Mouse (Mus musculus) kidney, embryonic 15.5 days (tissue): ENCODE measurements around the gene Syt2. TPM values are rescaled to one million over a fixed set of nuclear protein-coding genes. Genes with fewer than 3 reads are reported as not detected.

ENCODE experiments used
- ATAC-seq: fragments of 200-750 bp; cut with Nextera tagmentation; replicated peaks from 2 replicates; pipeline ENCODE4 v1.8.0; 2017; ENCODE audit warnings: moderate TSS enrichment; ENCODE audit not compliant: low FRiP score
- H3K27ac ChIP-seq: fragments of 300-500 bp; sonication (generic); 2 replicates; pipeline ENCODE4 v1.5.1; 2015; ENCODE audit warnings: mild to moderate bottlenecking, inconsistent platforms
- H3K27me3 ChIP-seq: fragments of 300-500 bp; sonication (generic); 2 replicates; pipeline ENCODE4 v1.6.1; 2015; ENCODE audit warnings: inconsistent platforms
- H3K36me3 ChIP-seq: fragments of 300-500 bp; sonication (generic); 2 replicates; pipeline ENCODE4 v1.6.1; 2015; ENCODE audit warnings: inconsistent platforms
- H3K4me1 ChIP-seq: fragments of 300-500 bp; sonication (generic); 2 replicates; pipeline ENCODE4 v1.6.1; 2015; ENCODE audit warnings: inconsistent platforms
- H3K4me2 ChIP-seq: fragments of 300-500 bp; sonication (generic); 2 replicates; pipeline ENCODE4 v1.6.1; 2015; ENCODE audit warnings: moderate library complexity, mild to moderate bottlenecking, inconsistent platforms
- H3K4me3 ChIP-seq: fragments of 300-500 bp; sonication (generic); replicated peaks from 2 replicates; pipeline ENCODE4 v1.5.1; 2015; ENCODE audit warnings: mild to moderate bottlenecking, inconsistent platforms
- H3K9ac ChIP-seq: fragments of 300-500 bp; sonication (generic); 2 replicates; pipeline ENCODE4 v1.6.1; 2015; ENCODE audit warnings: mild to moderate bottlenecking, inconsistent platforms
- H3K9me3 ChIP-seq: fragments of 300-500 bp; sonication (generic); replicated peaks from 2 replicates; pipeline ENCODE4 v1.6.1; 2016; ENCODE audit warnings: inconsistent platforms
- WGBS: fragments of 180-500 bp; shearing (Covaris S2); methylation state at CpG from one replicate; pipeline ENCODE4 v1.1.7; 2015; ENCODE audit warnings: mixed read lengths; 5-methylcytosine and 5-hydroxymethylcytosine counted together
- polyA plus RNA-seq: library from polyadenylated mRNA; unstranded; fragments of >200 nt; fragmentation: Nextera tagmentation; extraction: Ambion mirVana; gene quantifications from 2 replicates; pipeline ENCODE4 v1.2.1, GENCODE M21; 2015

Syt2 gene
- polyA plus RNA-seq, 1 experiment from 2014 or later: 1.5 TPM

DNA sequence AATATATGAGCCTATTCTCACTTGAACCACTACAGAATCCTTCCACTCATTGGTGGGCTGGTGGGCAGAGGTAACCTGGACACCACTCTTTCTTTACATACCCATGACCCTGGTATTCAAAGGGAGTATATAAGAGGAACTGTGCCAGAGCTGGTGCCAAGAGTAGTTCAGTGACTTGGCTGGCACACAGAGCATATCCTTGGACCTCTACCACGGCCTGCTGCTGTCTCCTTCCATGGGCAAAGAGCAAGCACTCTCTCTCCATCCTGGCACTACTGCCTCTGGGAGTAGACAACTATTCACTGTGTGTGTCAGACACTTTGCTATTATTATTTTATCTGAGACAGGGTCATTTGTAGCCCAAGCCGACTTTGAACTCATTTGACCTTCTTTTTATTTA is 49.8 kb downstream of the Syt2 start:
- no peak overlapping the region for H3K4me3 ChIP-seq
- H3K9ac ChIP-seq: no peak overlapping the region
- H3K4me2 ChIP-seq: no peak overlapping the region
- H3K9me3 ChIP-seq: no peaks in the 10 kb centered on the region
- peaks cover 11% of the 10 kb centered on the region for H3K4me1 ChIP-seq
- no peaks in the 10 kb centered on the region for H3K27me3 ChIP-seq
- WGBS: 76% methylated on average over 2 of the region's 2 CpGs
- ATAC-seq: no peak
- H3K27ac ChIP-seq: no peak overlapping the region
- H3K36me3 ChIP-seq: no peaks in the 10 kb centered on the region

GRCm38 (mm10) chr1:134697073-134697472 is 50.6 kb downstream of the Syt2 start:
- Histone ChIP-seq H3K27ac (no peak overlapping the region), H3K4me1 (peaks cover 11% of the 10 kb centered on the region), H3K36me3 (no peaks in the 10 kb centered on the region), H3K27me3 (no peaks in the 10 kb centered on the region), H3K4me3 (no peak overlapping the region), H3K9ac (no peak overlapping the region), H3K9me3 (no peaks in the 10 kb centered on the region), H3K4me2 (no peak overlapping the region)
- 84% methylated on average over 4 of the region's 4 CpGs for WGBS
- ATAC-seq: no peak

DNA sequence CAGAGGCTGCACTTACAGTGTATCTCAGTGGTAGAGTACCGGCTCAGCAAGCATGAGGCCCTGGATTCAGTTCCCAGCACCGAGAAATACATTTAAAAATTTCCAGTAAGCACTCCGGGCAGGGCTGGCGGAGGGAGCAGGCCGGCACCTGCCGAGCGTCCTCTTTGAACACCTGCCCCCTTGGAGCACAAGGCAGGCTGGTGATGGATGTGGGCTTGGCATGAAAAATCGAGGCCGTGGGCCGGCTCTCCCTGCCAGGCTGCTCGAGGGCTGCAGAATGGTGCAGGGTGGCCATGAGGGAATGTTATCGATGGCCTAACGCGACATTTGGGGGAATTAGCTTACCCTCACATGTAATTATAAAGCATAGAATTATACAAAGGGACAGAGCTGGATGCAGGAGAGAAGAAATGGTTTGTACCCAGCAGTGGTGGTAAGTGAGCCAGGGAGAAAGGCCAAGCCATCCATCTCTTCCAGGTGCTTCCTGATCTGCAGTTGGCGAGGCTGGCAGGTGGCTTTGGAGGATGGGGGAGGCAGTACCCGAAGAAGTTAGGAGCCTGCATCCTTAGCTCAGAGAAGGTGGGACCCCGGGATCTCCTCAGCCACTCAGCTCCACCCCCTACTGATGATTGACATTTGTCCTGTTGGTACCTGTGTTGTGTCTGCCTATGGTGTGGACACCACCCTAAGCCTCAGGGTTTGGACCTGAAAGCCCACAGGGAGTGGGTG is 51.2 kb downstream of the Syt2 start:
- Histone ChIP-seq H3K9me3 (no peaks in the 10 kb centered on the region), H3K36me3 (no peaks in the 10 kb centered on the region), H3K9ac (no peak overlapping the region), H3K4me2 (no peak overlapping the region), H3K27me3 (no peaks in the 10 kb centered on the region), H3K4me3 (no peak overlapping the region), H3K27ac (no peak overlapping the region), H3K4me1 (peaks cover 11% of the 10 kb centered on the region)
- WGBS: 89% methylated on average over 17 of the region's 17 CpGs
- no peak for ATAC-seq

- no peaks in the 10 kb centered on the region for H3K27me3 ChIP-seq
- H3K36me3 ChIP-seq: no peaks in the 10 kb centered on the region
- H3K27ac ChIP-seq: no peak overlapping the region
- no peak overlapping the region for H3K4me3 ChIP-seq
- no peaks in the 10 kb centered on the region for H3K9me3 ChIP-seq
- ATAC-seq: no peak
- H3K4me2 ChIP-seq: no peak overlapping the region
- WGBS: 80% methylated on average over 5 of the region's 5 CpGs
- no peak overlapping the region for H3K9ac ChIP-seq
- H3K4me1 ChIP-seq: peaks cover 11% of the 10 kb centered on the region
Measured at GRCm38 (mm10) chr1:134698486-134698885, 52.0 kb downstream of the Syt2 start.

- 72% methylated on average over 9 of the region's 9 CpGs for WGBS
- Histone ChIP-seq H3K4me1 (peaks cover 14% of the 10 kb centered on the region), H3K9ac (no peak overlapping the region), H3K27ac (no peak overlapping the region), H3K4me2 (no peak overlapping the region), H3K4me3 (no peak overlapping the region), H3K9me3 (no peaks in the 10 kb centered on the region), H3K36me3 (no peaks in the 10 kb centered on the region), H3K27me3 (no peaks in the 10 kb centered on the region)
- ATAC-seq: no peak
Measured at GRCm38 (mm10) chr1:134699390-134699789, 52.9 kb downstream of the Syt2 start.

DNA sequence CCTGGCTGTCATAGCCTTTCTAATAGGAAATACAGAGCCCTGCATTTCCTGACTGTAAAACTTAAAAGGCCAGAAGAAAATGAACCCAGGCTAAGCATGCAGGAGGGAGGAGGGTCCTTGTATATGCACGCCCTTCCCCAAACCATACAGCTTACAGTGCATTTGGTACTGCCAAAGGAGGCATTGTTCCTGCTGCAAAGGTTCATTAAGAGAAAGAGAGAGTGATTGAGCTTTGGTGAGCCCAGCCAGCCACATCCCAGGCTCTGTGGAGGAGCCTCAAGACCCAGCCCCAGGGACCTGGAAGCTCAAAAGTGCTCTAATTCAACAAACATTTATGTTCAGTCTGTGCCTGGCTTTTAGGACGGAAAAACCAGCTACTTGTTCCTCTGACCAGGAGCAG is 53.7 kb downstream of the Syt2 start:
- ATAC-seq: no peak
- 54% methylated on average over 2 of the region's 2 CpGs for WGBS
- Histone ChIP-seq H3K36me3 (no peaks in the 10 kb centered on the region), H3K27me3 (no peaks in the 10 kb centered on the region), H3K4me1 (peaks cover 17% of the 10 kb centered on the region), H3K9me3 (no peaks in the 10 kb centered on the region), H3K9ac (no peak overlapping the region), H3K27ac (0 out of 2 replicates have a peak overlapping the region, but pooled peaks have one; percentile 4), H3K4me2 (no peak overlapping the region), H3K4me3 (no peak overlapping the region)

DNA sequence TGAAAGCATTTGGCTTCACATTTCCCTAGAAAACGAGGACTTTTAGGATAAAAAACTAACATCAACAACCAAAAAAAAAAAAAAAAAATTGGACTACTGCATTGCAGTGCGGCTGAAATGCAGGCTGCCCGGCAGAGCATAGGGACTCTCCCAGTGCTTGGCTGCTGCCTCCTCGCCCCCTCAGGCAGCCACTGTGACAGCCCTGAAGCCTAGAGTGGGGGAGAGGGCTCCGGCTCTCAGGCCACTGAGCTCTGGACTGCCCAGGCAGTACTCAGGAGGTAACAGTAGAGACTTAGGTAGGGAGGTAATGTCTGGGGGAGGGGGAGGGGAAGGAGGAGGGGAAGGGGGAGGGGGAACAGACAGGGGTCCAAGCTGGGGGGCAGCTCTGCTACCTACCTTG is 54.2 kb downstream of the Syt2 start:
- Histone ChIP-seq H3K27me3 (no peaks in the 10 kb centered on the region), H3K36me3 (no peaks in the 10 kb centered on the region), H3K27ac (0 out of 2 replicates have a peak overlapping the region, but pooled peaks have one; percentile 4), H3K4me2 (no peak overlapping the region), H3K4me1 (peaks cover 18% of the 10 kb centered on the region), H3K4me3 (no peak overlapping the region), H3K9ac (no peak overlapping the region), H3K9me3 (no peaks in the 10 kb centered on the region)
- ATAC-seq: peak; percentile 57; the same call in 1 of the 2 replicates
- 19% methylated on average over 5 of the region's 5 CpGs for WGBS

GRCm38 (mm10) chr1:134701191-134701590 is 54.7 kb downstream of the Syt2 start:
- 31% methylated on average over 6 of the region's 6 CpGs for WGBS

DNA sequence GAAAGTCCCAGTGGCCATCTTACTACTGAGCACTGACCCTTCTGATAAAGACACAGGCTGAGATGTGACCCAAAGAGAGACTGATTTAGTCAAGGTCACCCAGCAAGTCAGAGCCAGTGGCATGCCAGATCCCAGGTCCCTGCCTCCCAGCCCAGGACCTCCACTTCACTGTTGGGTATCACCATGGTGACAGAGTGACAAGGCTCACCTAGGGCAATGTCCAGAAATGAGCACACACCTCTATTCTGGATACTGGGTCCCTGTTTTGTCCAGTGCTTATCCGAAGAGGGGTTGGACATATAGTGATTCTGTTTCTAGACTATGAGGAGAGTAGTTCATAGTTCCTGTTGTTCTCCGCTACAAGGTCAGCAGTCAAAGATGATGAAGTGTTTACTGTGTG is 56.8 kb downstream of the Syt2 start:
- Histone ChIP-seq H3K4me2 (no peak overlapping the region), H3K4me1 (peaks cover 27% of the 10 kb centered on the region), H3K4me3 (no peak overlapping the region), H3K9me3 (no peaks in the 10 kb centered on the region), H3K27ac (no peak overlapping the region), H3K36me3 (no peaks in the 10 kb centered on the region), H3K27me3 (peaks cover 10% of the 10 kb centered on the region), H3K9ac (no peak overlapping the region)
- ATAC-seq: no peak
- 80% methylated on average over 2 of the region's 2 CpGs for WGBS

More at GRCm38 (mm10) chr1:134701191-134701590, 54.7 kb downstream of the Syt2 start:
- no peak overlapping the region for H3K9ac ChIP-seq
- ATAC-seq: no peak
- H3K27me3 ChIP-seq: no peaks in the 10 kb centered on the region; the same call in 1 of the 2 replicates
- H3K4me1 ChIP-seq: peaks cover 21% of the 10 kb centered on the region
- no peaks in the 10 kb centered on the region for H3K36me3 ChIP-seq
- H3K9me3 ChIP-seq: no peaks in the 10 kb centered on the region
- H3K4me2 ChIP-seq: no peak overlapping the region
- H3K4me3 ChIP-seq: no peak overlapping the region
- H3K27ac ChIP-seq: no peak overlapping the region

DNA sequence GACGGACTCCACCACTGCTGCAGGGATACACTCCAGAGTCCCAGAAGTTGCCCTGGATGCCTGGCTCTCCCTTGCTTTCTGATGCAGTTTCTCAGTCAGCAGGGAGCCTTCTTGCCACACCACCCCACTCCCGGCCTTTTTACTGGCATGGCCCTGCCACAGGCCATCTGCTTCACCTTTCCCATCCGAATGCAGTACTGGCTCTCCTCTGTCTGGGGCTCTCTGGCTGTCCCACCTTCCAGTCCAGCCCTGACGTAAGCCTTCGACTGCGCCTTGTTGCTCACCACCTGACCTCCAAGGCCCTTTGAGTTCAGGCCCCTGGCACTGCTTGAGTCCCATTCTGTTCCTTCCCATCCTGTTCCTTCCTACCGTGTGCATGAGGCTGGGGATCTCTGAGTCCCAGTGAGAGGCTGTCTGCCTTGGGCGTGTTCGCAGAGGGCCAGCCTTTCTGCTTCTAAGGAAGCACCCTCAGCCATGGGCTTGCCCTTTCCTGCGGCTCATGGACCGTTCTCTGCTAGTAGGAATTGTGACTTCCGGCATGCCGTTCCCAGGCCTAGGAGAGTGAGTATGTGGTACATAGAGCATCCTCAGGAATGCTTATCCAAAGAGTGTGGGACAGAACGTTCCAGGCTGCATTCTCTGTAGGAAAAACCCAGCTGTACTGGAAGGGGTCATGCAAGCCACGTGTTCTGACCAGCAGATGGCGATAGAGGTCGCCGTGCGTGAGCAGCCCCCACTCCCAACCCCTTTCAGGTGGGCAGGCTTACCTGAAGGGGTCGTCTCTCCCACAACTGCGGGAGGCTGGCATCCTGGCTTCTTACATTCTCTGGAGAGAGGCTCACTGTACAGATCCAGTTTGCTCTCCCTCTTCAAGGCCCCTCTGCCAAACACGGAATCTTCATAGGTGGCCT is 58.2 kb downstream of the Syt2 start:
- ATAC-seq: no peak
- H3K9me3 ChIP-seq: no peaks in the 10 kb centered on the region
- 39% methylated on average over 22 of the region's 22 CpGs for WGBS

DNA sequence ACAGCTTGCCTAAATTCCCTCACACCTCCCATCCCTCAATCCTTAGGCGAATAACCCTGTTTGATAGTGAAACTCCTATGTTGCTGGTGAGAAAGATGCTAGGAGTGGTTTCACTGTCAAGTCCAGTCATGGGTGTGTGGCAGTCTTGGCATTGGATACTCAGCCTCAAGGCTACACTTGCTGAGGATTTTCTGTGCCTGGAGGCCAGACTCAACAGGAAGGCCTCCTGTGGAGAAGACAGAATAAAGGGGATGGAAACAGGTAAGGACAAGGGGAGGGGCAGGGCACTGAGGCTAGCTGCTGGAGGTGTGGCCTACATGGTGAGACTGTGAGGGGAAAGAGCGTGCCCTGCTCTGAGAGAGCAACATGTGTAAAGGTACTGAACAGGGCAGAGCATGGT is 60.1 kb downstream of the Syt2 start:
- H3K9me3 ChIP-seq: no peaks in the 10 kb centered on the region
- WGBS: 77% methylated on average over 2 of the region's 2 CpGs
- ATAC-seq: no peak
- peaks cover 47% of the 10 kb centered on the region for H3K4me1 ChIP-seq
- no peaks in the 10 kb centered on the region for H3K36me3 ChIP-seq
- no peak overlapping the region for H3K9ac ChIP-seq
- peaks cover 37% of the 10 kb centered on the region for H3K27me3 ChIP-seq
- H3K27ac ChIP-seq: no peak overlapping the region
- no peak overlapping the region for H3K4me3 ChIP-seq
- H3K4me2 ChIP-seq: no peak overlapping the region

More for the DNA sequence above, 58.2 kb downstream of the Syt2 start:
- no peak overlapping the region for H3K4me2 ChIP-seq
- H3K4me3 ChIP-seq: no peak overlapping the region
- peaks cover 41% of the 10 kb centered on the region for H3K4me1 ChIP-seq
- peaks cover 24% of the 10 kb centered on the region for H3K27me3 ChIP-seq
- no peak overlapping the region for H3K27ac ChIP-seq
- no peak overlapping the region for H3K9ac ChIP-seq
- H3K36me3 ChIP-seq: no peaks in the 10 kb centered on the region

DNA sequence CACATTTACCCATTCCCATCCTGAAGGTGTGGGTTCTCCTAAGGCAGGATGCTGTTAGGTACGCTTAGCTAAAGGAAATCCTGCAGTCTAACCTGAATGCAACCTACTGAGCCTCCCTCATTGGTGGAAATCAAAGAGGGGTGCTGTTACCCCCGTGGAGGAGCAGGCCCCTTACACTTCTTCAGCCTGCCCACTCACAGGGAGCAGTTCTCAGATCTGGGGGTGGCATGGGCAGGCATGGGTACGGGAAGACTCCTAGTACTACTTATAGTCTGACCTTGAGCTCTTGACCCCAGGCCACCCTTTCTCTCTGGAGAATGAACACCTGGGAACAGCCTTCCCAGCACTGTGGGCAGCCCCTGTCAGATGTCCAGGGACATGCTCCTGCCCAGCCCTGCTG is 61.0 kb downstream of the Syt2 start:
- Histone ChIP-seq H3K4me3 (no peak overlapping the region), H3K4me1 (peaks cover 47% of the 10 kb centered on the region), H3K9ac (no peak overlapping the region), H3K9me3 (no peaks in the 10 kb centered on the region), H3K36me3 (no peaks in the 10 kb centered on the region), H3K4me2 (no peak overlapping the region), H3K27me3 (peaks cover 37% of the 10 kb centered on the region), H3K27ac (no peak overlapping the region)
- ATAC-seq: no peak
- 67% methylated on average over 3 of the region's 3 CpGs for WGBS
